Mouse (Mus musculus) lung, embryonic 16.5 days (tissue): Measurements from ENCODE around the gene Psme2. TPM values are rescaled to one million over a fixed set of nuclear protein-coding genes. Genes with fewer than 3 reads are reported as not detected.

Experiments
- ATAC-seq: fragments of 200-750 bp; cut with Nextera tagmentation; 2 replicates; pipeline ENCODE4 v1.8.0; 2017; ENCODE audit warnings: low read depth, mild to moderate bottlenecking, moderate library complexity
- H3K27ac ChIP-seq: fragments of 300-500 bp; sonication (generic); 2 replicates; pipeline ENCODE4 v1.5.1; 2014; ENCODE audit warnings: mild to moderate bottlenecking, control low read depth, low read length
- H3K27me3 ChIP-seq: fragments of 300-500 bp; sonication (generic); 2 replicates; pipeline ENCODE4 v1.6.1; 2014; ENCODE audit warnings: low read depth, low read length, mixed read lengths; ENCODE audit not compliant: control insufficient read depth, insufficient read depth
- H3K36me3 ChIP-seq: fragments of 300-500 bp; sonication (generic); 2 replicates; pipeline ENCODE4 v1.6.1; 2014; ENCODE audit warnings: low read length; ENCODE audit not compliant: control insufficient read depth, insufficient read depth
- H3K4me1 ChIP-seq: fragments of 300-500 bp; sonication (generic); replicated peaks from 2 replicates; pipeline ENCODE4 v1.6.1; 2014; ENCODE audit warnings: low read length, mixed read lengths; ENCODE audit not compliant: control insufficient read depth, insufficient read depth
- H3K4me2 ChIP-seq: fragments of 300-500 bp; sonication (generic); 2 replicates; pipeline ENCODE4 v1.6.1; 2014; ENCODE audit warnings: low read depth, low read length, control low read depth
- H3K4me3 ChIP-seq: fragments of 300-500 bp; sonication (generic); 2 replicates; pipeline ENCODE4 v1.5.1; 2014; ENCODE audit warnings: mild to moderate bottlenecking, low read length, control low read depth
- H3K9ac ChIP-seq: fragments of 300-500 bp; sonication (generic); 2 replicates; pipeline ENCODE4 v1.6.1; 2014; ENCODE audit warnings: low read length, control low read depth
- H3K9me3 ChIP-seq: fragments of 300-500 bp; sonication (generic); 2 replicates; pipeline ENCODE4 v1.6.1; 2016; ENCODE audit warnings: low read length; ENCODE audit not compliant: control insufficient read depth
- WGBS: fragments of 180-500 bp; shearing (Covaris S2); extraction: QIAGEN DNeasy Blood & Tissue Kit; methylation state at CpG from one replicate; pipeline ENCODE4 v1.1.7; 2014; 5-methylcytosine and 5-hydroxymethylcytosine counted together
- polyA plus RNA-seq: library from polyadenylated mRNA; unstranded; fragments of >200 nt; fragmentation: Nextera tagmentation; extraction: Ambion mirVana; gene quantifications from 2 replicates; pipeline ENCODE4 v1.2.1, GENCODE M21; 2015

Psme2 gene
- polyA plus RNA-seq, 1 experiment from 2014 or later, result 250 TPM

DNA sequence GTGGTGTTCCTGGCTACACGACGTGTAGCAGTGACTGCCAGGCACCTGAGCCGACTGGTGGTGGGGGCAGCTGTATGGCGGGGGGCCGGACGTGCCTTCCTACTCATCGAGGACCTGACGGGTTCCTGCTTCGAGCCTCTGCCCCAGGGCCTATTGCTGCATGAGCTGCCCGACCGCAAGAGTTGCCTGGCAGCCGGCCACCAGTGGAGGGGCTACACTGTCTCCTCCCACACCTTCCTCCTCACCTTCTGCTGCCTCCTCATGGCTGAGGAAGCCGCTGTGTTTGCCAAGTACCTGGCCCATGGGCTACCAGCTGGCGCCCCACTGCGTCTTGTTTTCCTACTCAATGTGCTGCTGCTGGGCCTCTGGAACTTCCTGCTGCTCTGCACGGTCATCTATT, 14.5 kb downstream of the Psme2 start:
- Histone ChIP-seq H3K4me2 (no peak overlapping the region), H3K9me3 (no peaks in the 10 kb centered on the region), H3K27ac (peak overlapping the region; percentile 27), H3K4me3 (no peak overlapping the region), H3K27me3 (no peaks in the 10 kb centered on the region), H3K9ac (0 out of 2 replicates have a peak overlapping the region, but pooled peaks have one; percentile 24), H3K4me1 (peaks cover 16% of the 10 kb centered on the region), H3K36me3 (peaks cover 2% of the 10 kb centered on the region; the same call in 1 of the 2 replicates)
- peak; percentile 13; the same call in 1 of the 2 replicates for ATAC-seq
- WGBS, result 53% methylated on average over 16 of the region's 16 CpGs

DNA sequence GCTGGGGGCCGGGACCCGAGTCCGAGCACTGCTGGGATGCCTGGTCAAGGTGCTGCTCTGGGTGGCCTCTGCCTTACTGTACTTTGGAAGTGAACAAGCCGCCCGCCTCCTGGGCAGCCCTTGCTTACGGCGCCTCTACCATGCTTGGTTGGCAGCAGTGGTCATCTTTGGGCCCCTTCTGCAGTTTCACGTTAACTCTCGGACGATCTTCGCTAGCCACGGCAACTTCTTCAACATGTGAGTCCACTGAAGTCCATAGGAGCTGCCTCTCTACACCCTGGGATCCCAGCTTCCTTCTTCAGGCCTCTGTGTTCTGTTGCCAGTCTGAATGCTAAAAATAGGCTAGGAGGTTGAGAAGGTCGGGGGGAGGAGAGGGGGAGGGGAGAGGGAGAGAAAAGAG, 15.2 kb downstream of the Psme2 start:
- no peaks in the 10 kb centered on the region for H3K27me3 ChIP-seq
- 62% methylated on average over 13 of the region's 13 CpGs for WGBS
- no peaks in the 10 kb centered on the region for H3K9me3 ChIP-seq
- ATAC-seq, result no peak
- peak overlapping the region; percentile 24 for H3K9ac ChIP-seq
- H3K27ac ChIP-seq, result peak overlapping the region; percentile 27; the same call in 1 of the 2 replicates
- H3K4me2 ChIP-seq, result no peak overlapping the region
- peaks cover 16% of the 10 kb centered on the region for H3K4me1 ChIP-seq
- H3K36me3 ChIP-seq, result peaks cover 2% of the 10 kb centered on the region; the same call in 1 of the 2 replicates
- no peak overlapping the region for H3K4me3 ChIP-seq

DNA sequence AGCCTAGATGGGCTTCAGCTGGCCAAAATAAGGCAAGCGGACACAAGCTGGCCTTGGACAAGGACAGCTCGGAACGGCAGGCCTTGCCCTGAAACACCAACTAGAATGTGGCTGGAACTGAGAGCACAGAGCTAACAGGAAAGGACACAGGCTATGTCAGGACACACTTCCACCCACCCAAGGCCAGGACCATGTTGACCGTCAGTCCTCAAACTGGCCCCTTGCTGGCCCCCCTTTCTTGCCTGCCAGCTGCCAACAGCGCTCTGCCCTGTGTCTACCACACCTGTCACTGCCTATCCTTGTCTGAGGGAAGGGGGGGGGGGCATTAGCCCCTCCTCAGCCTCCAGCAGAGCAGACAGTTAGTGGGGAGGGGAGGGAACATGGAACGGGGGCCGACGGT, 15.6 kb downstream of the Psme2 start, which contains the start of gene Fitm1:
Gene Fitm1 (plus strand): TSS at position 316 of the 400 bp plus-strand sequence.
- Histone ChIP-seq H3K4me1 (peaks cover 16% of the 10 kb centered on the region), H3K4me3 (no peak within 1 kb of the TSS), H3K9me3 (no peaks in the 10 kb centered on the region), H3K36me3 (no peaks in the 10 kb centered on the region), H3K9ac (peak within 1 kb of the TSS; percentile 24), H3K4me2 (no peak within 1 kb of the TSS), H3K27me3 (no peaks in the 10 kb centered on the region), H3K27ac (peak within 1 kb of the TSS; percentile 27)
- 60% methylated on average over 8 of the region's 8 CpGs for WGBS
- no peak for ATAC-seq

DNA sequence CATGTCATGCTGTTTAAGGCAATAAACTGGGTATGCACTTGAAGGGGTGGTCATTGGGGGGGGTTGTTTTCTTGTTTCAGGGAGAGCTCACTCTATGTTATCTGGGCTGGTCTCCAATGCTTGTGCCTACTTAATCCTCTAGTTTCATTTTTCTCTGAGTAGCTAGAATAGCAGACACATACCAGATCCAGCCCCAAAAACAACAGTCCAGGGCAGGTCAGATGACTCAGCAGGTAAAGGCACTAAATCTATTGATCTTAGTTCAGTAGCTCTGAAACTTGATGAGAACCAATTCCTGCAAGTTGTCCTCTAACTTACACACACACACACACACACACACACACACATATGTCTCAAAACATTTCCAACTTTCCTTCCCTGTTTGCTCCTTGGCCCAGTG, 19.2 kb downstream of the Psme2 start:
- no peak for ATAC-seq
- Histone ChIP-seq H3K4me2 (no peak overlapping the region), H3K9ac (no peak overlapping the region)

DNA sequence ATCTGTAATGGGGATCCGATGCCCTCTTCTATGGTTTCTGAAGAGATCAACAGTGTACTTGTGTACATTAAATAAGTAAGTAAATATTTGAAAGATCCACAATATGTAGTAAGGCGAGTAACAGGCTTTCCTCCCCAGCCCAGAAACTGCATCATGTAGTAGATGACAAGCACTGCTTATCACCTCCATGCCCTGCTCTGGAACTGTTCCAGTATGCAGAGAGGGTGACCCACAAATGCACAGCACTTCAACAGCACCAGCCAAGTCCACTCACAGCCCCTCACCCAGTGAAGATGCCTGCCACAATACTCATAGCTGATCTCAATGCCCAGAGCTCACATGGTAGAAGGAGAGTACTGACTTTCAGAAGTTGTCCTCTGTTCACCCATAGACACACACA, 20.3 kb downstream of the Psme2 start:
- no peak overlapping the region for H3K4me2 ChIP-seq
- H3K4me1 ChIP-seq, result peaks cover 4% of the 10 kb centered on the region; the same call in 1 of the 2 replicates
- no peak for ATAC-seq
- H3K9ac ChIP-seq, result no peak overlapping the region
- WGBS, result 66% methylated on average over 2 of the region's 2 CpGs
- peaks cover 15% of the 10 kb centered on the region for H3K36me3 ChIP-seq
- H3K27me3 ChIP-seq, result no peaks in the 10 kb centered on the region
- H3K4me3 ChIP-seq, result no peak overlapping the region
- H3K27ac ChIP-seq, result no peak overlapping the region
- H3K9me3 ChIP-seq, result no peaks in the 10 kb centered on the region

More for the DNA sequence above, 19.2 kb downstream of the Psme2 start:
- Histone ChIP-seq H3K36me3 (peaks cover 6% of the 10 kb centered on the region), H3K27me3 (no peaks in the 10 kb centered on the region), H3K9me3 (no peaks in the 10 kb centered on the region), H3K4me3 (no peak overlapping the region), H3K27ac (no peak overlapping the region), H3K4me1 (peaks cover 9% of the 10 kb centered on the region)

DNA sequence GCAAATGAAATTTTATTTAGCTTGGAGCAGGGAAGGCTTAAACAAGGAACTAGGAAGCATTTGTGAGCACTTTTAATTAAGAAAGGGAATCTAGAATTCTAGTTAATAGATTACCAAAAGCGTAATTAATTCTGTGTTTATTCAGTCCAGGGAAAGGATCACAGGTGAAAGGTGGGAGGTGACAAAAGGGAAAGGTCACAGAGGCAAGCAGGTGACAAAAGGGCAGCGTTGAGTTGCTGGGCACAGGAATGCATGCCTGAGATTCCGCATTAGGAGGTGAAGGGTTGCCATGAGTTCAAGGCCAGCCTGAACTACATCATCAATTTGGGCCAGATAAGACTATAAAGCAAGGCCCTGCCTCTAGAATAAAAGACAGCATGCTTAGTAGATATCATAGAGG, 23.4 kb downstream of the Psme2 start:
- no peaks in the 10 kb centered on the region for H3K9me3 ChIP-seq
- H3K27me3 ChIP-seq, result no peaks in the 10 kb centered on the region
- 75% methylated on average over 3 of the region's 3 CpGs for WGBS
- H3K4me3 ChIP-seq, result no peak overlapping the region
- H3K27ac ChIP-seq, result no peak overlapping the region
- peaks cover 31% of the 10 kb centered on the region for H3K36me3 ChIP-seq
- H3K9ac ChIP-seq, result no peak overlapping the region
- H3K4me2 ChIP-seq, result no peak overlapping the region
- no peaks in the 10 kb centered on the region for H3K4me1 ChIP-seq
- ATAC-seq, result no peak

DNA sequence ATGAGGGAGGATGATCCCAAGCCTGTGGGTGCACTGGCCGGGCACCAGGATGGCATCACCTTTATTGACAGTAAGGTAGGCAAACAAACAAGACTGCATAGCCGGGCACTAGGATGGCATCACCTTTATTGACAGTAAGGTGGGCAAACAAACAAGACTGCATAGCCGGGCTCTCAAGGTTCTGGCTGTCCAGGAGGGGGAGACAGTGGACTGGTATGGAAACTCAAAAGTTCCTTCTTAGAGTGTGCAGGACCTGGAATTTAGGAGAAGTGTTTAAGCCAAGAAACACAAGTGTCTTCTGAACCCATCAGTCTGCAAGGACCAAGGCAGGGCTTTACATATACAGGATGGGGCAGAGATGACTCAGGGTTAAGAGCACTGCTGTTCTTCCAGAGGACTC, 25.2 kb downstream of the Psme2 start:
- H3K9ac ChIP-seq, result no peak overlapping the region
- no peaks in the 10 kb centered on the region for H3K9me3 ChIP-seq
- no peak overlapping the region for H3K4me2 ChIP-seq
- ATAC-seq, result no peak
- peaks cover 31% of the 10 kb centered on the region for H3K36me3 ChIP-seq
- WGBS, result 66% methylated on average over 3 of the region's 3 CpGs
- no peaks in the 10 kb centered on the region for H3K27me3 ChIP-seq
- H3K27ac ChIP-seq, result no peak overlapping the region
- H3K4me3 ChIP-seq, result no peak overlapping the region
- H3K4me1 ChIP-seq, result peaks cover 13% of the 10 kb centered on the region

DNA sequence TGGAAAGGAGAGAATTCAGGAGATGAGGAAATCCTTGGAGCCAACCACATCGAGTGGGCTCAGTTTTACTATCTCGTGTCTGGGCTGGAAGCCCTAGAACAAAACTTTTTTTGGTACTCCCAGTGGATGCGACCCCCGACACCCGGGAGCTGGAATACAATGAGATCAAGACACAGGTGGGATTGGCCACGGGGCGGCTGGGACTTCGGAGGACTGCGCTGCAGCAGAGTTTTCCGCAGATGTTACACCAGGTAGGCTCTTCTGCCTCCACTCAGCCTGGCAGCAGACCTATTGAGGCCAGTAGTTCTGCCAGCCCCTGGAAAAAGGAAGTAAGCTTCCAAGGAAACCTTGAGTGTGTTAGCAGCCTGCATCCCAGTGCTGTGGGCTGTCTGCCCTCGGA, 27.7 kb downstream of the Psme2 start:
- peaks cover 31% of the 10 kb centered on the region for H3K36me3 ChIP-seq

DNA sequence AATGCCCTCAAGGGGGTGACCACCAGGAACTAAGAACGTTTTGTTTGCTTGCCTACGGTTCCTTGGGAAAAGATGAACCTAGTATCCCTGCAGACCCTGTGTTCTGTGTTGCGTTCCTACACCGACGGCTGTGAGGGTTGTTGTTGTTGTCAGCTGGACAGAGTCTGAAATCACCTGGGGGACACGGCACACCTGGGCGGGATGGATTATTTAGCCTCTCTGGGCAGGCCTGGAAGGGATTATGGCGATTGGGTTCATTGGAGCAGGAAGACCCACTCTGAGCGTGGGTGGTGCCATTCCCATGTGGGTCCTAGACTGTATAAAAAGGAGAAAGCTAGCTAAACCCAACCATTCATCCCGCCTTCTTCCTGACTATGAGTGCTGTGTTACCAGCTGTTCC, 29.1 kb downstream of the Psme2 start:
- no peaks in the 10 kb centered on the region for H3K9me3 ChIP-seq
- peak overlapping the region; percentile 83 for H3K4me3 ChIP-seq
- H3K4me1 ChIP-seq, result peaks cover 17% of the 10 kb centered on the region
- ATAC-seq, result no peak
- no peak overlapping the region for H3K9ac ChIP-seq
- 67% methylated on average over 10 of the region's 10 CpGs for WGBS
- no peaks in the 10 kb centered on the region for H3K27me3 ChIP-seq
- peaks cover 25% of the 10 kb centered on the region for H3K36me3 ChIP-seq
- H3K4me2 ChIP-seq, result peak overlapping the region; percentile 91
- H3K27ac ChIP-seq, result no peak overlapping the region

More for the DNA sequence above, 27.7 kb downstream of the Psme2 start:
- Histone ChIP-seq H3K27ac (no peak overlapping the region), H3K4me2 (no peak overlapping the region), H3K9me3 (no peaks in the 10 kb centered on the region), H3K4me1 (peaks cover 13% of the 10 kb centered on the region), H3K27me3 (no peaks in the 10 kb centered on the region), H3K4me3 (no peak overlapping the region), H3K9ac (no peak overlapping the region)
- ATAC-seq, result no peak
- 89% methylated on average over 11 of the region's 11 CpGs for WGBS
